Mouse (Mus musculus): ENCODE data around the gene Baiap2l2. TPM values are rescaled to one million over a fixed set of nuclear protein-coding genes. Genes with fewer than 3 reads are reported as not detected.

The Baiap2l2 gene
- polyA plus RNA-seq, 3 experiments from 2014 or later, result 0.21 to 1.6 TPM; not detected in 1

DNA sequence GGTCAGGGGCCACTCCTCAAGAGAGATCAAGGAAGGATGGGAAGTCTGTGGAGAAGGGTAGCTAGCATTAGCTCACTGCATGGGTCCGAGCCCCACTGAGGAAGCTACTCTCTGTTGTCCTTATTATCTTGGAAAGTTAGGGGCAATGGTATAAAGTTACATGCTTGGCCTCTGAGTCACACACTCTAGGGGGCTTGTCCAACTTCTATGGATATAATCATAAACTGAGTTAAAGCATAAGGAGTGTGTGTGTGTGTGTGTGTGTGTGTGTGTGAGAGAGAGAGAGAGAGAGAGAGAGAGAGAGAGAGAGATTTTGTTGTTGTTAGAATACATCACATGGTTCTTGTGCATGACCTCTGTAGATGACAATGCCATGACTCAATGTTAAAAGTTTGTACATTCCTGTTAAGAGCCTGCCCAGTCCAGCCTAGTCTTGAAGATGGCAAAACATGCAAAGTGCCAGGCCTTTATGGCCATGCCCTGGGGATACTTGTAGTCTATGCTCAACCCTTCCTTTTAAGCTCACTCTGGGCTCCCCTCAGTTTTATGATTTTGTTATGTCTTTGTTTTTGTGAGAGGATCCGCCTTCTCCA lies 14.3 kb upstream of the Baiap2l2 start:
- ATAC-seq, result no peak

DNA sequence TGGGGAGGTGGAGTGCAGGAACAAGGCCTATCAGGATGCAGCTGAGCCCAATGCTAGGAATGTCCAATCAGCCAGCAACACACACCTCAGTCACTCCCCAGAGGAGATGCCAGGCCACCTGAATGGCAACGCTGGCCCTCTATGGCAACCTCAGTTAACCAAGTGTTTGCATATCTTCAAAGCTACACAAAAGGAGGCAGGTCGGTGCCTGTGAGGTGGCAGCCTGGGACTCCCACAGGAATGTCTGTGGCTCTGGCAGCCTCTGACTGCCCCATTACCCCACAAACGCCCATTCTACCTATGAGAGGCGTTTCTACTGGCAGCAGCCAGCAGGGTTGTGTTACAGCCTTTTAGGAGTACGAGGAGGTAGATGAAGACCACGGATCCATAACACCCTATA lies 13.2 kb upstream of the Baiap2l2 start:
- ATAC-seq, result no peak

DNA sequence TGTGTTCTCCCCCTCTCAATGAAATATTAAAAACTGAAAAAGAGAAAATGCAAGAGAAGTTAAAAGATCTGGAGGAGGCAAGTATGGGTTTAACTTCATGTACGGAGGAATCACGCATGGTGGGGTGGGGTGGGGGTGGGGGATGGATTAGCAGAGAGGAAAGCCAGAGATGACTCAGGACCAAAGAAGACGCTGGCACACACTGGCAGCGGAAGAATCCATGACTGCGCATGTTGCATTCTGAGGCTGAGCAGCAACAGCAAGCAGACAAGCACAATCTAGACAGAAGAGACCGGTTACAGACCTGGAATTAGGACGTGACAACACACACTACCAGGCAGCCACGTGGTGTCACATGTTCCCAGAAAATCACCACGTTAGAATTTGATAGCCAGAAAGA lies 7.4 kb upstream of the Baiap2l2 start:
- no peak for ATAC-seq

DNA sequence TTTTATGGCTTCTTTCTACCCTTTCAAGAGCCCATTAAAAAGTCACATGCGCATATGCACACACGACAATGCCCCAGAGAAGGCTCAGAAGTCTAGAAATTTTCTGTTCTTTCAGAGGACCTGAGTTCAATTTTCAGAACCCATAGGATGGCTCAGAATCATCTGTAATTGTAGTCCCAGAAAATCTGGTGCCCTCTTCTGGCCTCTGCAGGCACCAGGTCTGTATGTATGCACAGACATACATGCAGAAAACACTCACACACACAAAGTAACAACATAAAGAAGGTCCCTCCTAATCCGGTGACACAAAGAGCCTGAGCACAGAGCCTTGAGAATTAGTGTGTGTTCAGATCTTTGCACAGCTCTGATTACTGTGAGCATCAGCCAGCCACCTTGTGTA lies 5.0 kb upstream of the Baiap2l2 start:
- no peak for ATAC-seq

DNA sequence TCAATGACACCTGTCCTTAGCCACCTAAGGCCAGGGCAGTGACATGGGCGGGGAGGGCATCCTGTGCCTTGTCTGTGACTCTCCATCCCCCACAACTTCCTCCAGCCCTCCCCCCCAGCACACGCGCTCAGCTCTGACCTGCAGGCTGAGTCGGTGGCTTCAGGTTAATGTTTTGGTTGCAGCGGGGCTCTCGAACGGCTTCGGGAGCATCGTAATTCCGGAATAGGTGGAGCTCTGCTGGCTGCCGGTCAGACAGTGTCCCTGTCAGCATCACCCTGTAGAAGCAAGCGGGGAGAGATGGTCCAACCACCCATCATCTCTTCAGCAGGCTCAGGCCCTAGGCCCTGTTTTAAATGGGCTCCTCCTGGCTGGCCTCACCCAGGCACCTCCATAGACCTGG lies 4.1 kb upstream of the Baiap2l2 start:
- ATAC-seq, result no peak

DNA sequence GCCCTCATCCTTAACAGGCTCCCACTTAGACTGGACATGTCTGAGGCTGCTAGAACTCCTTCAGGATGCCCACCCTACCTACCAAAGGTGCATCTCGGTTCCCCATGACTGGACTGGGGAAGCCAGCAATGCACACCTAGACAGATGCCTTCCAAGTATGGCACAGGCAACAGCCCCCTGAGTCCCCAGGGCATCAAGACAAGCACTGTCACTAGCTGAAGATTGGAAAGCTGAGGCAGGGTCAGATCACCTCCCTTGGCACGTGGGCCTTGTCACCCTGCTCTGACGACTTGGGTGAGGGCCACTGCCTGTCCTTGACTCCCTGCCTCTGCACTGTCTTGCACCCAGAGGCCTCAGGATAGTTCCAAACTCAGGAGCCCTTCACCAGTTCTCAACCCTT lies 3.0 kb upstream of the Baiap2l2 start:
- ATAC-seq, result no peak

DNA sequence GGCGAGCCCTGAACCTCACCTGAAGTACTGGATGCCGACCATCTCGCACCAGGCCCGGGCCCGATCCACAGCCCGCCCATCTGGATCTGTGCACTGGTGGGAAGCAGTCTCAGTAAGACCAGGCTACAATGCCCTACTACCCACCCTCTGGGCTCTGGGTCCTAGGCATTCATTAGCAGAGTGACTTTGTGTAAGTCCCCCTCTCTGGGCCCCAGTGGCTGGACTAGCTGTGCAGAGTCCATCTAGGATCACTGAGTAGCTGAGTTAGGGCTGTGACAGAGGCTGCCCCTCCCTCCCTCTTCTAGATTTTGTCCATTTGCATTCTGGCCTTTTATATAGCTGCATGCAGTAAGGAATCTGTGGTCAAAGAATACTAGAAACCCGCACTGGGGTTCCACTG lies 1.8 kb upstream of the Baiap2l2 start:
- ATAC-seq, result no peak

DNA sequence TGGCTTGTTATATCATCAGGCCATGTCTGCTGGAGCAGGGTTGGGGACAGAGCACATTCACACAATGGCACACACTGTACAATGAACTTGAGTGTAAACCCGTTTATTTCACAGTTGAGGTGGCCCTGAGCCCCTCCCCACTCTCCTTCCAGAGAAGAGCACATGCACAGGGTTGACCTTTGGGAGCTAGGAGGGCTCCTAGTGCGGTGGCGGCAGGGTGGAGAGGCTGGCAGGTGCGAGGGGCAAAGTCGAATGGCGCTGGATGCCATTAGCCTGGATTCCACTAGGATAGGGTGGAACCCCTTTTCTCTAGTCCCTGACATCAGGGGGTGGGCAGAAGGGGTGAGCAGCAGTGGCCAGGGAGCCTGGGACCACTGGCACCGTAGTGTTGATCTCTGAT lies 804 bp upstream of the Baiap2l2 start:
- no peak for ATAC-seq

DNA sequence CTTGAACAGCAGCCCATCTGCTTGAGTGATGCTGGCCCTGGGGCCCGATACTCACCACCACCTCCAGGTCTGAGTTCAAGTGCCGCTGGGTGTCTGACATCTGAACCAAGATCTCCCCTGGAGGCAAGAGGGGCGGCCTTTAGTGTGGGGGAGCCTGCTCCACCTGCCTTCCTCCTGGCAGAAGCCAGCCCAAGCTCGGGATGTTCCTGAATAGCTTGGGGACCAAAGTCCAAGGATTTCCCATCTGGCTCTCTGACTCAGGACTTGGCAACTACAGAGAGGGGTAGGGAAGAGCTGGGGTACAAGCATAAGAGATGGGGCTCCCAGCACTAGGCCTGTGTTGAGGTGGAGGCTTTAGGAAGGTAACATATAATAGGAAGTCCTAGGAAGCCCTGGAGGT lies 2.0 kb downstream of the Baiap2l2 start:
- ATAC-seq, result no peak

DNA sequence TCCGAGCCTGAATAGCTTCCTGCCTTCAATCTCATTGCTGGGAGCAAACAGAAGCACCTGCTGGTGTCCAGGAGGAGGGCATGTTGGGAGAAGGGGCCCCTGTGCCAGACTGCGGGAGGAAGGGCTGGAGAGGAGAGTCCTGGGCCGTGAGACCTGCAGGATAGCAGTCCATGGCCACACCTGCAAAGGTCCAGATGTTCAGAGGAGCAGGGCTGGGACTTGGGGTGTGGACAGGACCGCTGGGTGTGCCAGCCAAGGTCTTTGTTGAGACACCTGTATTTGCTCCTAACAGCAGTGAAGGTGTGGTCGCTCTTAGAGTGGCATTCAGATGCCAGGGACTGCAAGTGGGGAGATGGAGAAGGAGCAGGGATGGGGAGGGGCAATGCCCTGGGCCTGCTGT lies 2.9 kb downstream of the Baiap2l2 start:
- ATAC-seq, result no peak

DNA sequence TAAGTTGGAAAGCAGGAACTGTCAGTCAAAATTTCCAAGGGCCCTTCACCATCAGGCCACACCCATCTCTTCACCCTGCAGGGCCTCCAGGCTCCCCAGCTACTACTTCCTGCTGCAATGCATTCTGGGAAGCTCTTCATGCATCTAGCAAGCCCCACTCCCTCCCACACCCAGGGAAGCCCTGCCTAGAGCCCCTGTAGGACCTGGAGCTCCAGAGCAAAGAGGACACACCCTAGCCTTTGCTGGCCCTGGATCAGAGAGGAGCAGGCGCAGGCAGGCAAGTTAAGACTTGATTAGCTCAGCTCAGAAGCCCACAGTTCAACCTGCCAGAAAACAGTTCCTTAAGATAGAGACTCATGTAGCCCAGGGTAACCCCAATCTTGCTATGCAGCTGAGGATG lies 3.9 kb downstream of the Baiap2l2 start:
- peak; percentile 89 for ATAC-seq

DNA sequence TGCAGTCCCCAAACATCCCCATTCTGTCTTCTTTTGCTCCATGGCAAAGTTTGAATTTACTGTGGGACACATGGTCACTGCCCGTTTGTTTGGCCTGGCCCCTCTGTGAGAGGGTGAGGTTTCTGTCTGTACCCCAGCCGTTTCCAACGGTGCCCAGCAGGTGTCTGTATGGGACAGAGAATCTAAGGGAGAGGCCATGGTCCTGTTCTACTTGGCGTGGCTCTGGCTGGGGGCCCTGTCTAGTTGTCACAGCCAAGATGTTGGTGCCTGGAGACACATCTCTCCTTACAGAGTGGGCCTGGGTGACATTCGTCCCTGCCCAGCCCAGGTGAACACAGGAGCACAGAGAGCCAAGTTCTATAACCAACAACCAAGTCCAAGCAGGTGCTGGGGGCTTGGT lies 4.5 kb downstream of the Baiap2l2 start:
- ATAC-seq, result no peak

DNA sequence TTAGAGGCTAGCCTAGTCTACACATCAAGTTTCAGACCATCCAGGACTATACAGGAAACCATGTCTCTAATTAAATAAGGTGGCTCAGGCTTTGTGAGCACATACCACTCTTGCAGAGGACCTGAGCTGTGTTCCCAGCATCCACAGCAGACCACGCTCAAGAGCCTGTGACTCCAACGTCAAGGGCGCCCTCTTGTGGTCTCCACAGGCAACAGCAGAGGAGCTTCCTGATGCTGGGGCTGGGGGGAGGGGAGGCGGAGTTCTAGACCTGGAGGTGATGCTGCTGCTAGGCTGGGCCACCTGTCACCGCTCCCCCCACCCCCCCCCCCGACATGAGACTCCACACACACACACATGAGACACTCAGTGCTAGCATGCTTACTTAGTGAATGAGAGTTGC lies 5.1 kb downstream of the Baiap2l2 start:
- no peak for ATAC-seq

DNA sequence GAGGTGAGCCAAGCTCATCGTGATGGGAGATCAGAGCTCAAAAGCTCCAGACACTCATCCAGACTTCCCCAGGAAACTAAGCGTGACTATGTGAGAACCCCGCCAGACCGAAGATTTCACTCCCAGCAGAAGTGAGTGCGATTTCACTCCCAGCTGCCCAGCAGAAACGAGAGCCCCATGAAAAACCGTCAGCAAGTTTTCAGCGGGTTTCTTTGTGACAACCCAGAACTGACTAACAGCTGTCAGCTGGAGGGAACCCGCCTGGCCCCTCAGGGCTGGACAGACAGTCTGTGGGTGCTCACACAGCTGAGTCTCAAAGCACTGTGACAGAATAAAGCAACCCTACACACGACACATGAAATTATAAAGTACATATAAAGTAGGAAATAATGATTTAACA lies 7.6 kb downstream of the Baiap2l2 start:
- ATAC-seq, result no peak

DNA sequence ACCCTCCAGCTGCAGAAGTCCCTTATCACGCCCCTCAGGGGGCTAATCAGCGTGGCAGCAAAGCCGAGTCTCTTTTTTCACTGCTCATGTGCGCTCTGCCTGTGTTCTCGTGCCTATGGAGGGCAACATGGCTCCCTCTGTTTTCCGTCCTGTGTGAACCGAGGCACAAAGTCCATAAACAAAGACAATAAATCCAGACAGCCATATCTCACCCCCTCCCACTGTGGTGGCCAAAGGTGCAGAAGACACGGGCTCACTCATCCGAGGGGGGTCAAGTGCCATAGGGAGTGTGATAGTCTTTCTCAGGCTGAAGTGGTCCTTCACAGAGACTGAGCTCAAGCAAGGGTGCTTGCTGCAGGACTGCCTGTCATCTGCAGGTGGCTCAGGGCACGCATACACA lies 12.3 kb downstream of the Baiap2l2 start:
- no peak for ATAC-seq

DNA sequence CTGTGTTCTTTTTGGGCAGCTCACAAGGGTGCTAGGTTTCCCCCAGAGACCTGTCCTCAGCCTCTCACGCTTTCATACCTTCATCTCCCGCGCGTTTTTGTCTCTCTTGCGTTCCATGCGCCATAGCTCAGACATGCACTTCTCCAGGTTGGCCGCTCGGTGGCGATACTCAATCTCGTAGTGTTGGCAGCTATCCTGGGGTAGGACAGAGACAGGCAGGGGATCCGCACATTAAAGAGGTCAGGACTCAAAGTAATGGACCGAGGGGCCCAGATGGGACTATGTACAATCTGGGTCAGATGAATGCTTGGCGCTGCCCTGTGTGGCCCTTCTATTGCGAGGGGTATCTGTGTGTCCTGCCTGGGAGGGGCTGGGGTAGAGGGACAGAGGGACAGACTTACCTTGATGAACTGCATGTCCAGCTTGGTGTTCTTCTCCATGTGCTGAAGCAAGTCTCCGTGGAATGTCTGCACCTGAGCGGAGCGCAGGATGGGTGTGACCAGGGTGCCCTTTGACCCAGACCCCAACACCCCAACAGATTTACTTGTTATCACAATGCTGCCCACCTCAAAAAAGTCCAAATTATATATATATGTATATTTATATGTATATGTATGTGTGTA lies 14.1 kb downstream of the Baiap2l2 start:
- ATAC-seq, result peak; percentile 65

DNA sequence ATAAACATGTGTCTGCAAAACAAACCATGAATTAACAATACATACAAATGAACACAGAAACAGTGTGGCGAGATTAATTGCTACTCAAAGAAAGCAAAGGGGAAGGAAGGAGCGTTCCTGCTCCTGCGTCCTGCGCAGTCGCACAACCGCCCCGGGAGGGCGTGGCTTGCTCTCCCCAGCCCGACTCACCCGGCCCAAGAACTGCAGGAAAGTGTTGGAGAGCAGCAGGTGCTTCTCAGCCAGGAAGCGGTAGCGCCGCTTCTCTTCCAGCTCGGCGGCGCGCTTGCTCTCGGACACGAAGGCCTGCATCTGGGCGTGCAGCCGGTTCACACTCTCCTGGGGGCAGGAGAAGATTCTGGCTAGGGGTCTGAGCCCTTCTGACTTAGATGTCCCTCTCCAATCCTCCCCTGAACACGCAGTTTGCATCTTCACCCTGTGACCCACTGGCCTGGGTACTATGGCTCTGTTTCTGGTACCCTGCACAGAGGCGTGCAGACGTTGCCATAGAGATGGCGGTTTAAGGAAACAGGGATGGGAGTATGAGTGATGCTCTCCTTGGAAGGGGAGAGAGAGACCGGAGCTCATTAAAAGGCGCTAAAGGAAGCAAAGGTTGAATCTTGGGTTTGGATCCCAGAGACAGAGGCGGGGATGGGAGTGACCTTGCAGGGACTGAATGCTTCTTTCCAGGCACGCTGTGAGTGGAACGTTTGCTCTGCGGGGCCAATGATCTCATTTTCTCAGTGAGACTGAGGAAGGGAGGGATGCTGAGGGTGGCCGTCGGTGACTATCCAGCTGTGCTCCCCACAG lies 14.8 kb downstream of the Baiap2l2 start:
- peak; percentile 94 for ATAC-seq

DNA sequence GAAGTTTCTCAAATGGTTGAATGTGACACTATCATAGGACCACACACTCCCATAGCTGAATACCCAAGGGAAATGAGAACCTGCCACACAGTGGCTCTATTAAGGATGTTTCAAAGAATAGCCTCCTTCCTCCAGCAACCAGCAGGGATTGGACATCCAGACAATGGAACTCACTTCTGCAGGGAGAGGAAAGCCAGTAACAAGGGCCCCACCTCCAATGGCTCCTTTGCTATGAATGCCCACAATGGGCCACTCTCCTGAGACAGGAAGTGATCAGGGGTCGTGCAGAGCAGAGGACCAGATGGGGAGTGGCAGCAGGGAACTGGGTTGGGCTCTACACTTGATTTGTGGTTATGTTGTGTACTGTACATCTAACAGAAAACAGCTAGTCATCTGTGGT lies 16.8 kb downstream of the Baiap2l2 start:
- ATAC-seq, result no peak

DNA sequence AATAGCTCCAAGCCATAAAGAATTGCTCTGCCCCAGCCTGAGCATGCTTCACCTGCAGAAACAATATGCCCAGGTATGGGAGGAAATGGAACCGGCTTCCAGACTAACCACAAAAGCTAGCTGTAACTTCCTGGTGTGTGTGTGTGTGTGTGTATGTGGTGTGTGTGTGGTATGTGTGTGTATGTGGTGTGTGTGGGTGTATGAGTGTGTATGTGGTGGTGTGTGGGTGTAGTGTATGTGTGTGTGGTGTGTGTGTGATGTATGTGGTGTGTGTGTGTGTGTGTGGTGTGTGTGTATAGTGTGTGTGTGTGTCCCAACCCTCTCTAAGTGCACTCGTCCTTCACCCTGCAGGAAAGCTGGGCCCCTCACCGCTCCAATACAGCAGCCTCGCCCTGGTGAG lies 20.0 kb downstream of the Baiap2l2 start:
- peak; percentile 29 for ATAC-seq

DNA sequence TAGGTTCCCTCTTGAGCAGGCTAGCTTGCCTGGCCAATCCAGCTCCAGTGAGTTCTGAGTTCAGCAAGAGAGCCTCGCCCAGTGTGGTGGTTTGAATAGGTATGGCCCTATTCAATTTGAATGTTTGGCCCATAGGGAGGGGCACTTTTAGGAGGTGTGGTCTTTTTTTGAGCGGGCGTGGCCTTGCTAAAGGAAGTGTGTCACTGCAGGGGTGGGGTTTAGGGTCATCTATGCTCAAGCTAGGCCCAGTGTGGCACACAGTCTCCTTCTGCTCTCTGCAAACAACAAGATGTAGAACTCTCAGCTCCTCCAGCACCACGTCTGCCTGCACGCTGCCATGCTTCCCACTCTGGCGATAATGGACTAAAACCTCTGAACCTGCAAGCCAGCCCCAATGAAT lies 21.6 kb downstream of the Baiap2l2 start:
- no peak for ATAC-seq

DNA sequence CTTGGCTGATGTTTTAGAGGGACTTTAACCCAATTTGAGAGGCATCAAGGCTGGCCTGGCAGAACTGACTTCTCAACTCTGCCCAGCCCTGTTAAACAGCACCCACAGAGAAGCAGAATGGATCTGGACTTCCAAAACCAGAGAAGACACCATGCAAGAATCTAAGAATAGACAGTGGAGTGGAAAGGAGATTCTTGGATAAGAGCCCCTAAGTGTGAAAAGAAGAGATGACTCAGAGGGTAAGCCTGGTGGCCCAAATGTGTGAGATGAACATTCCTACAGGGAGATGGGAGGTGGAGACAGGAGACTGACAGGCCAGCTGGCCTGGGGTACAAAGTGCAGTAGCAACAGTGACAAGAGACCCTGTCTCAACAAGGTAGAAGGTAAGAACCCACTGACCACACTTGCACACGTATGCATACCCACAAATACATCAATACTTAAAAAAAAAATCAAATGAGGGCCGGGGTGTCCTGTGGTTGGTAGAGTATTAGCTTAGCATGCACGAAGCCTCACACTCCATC lies 22.5 kb downstream of the Baiap2l2 start:
- no peak for ATAC-seq

DNA sequence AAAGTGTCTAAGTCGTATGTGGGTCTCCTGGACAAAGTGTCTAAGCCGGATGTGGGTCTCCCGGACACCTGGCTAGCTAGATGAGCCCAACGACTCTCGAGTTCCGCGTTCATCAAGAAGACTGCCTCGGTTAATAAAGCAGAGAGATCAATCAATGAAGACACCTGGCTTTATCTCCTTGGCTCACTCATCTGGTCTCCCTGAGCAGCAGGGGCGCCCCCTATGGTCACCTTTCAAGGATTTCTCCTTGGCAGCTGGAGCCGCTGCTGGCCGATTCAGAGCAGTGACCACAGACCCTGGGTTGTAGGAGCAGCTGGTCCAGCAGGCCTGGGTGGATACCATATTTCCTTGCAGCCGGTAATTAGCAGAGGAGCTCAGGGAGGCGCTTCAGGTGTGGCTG lies 23.0 kb downstream of the Baiap2l2 start:
- ATAC-seq, result no peak

DNA sequence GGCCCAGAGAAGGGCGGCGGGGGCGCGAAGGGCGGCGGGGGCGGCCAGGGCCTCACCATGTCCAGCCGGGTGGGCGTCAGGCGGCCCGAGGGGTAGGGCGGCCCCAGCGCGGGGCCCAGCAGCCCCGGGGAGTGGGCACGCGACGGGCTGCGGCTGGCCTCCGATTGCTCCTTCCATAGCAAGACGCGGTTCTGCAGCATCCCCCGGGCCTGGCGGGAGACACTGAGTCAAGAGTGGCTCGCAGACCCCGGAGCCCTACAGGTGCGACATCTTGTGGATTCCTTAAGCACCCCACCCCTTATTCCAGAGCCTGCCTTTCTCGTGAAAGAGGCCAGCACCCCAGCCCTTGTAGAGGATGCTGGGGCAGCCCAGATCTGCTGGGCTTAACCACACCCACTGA lies 23.6 kb downstream of the Baiap2l2 start:
- ATAC-seq, result no peak
